Mouse (Mus musculus) T-cell, adult 2 months (primary cell): ENCODE measurements around the gene Mrpl12.

Experiments
- DNase-seq: peaks from one replicate; pipeline ENCODE4 v3.0.0; 2022; ENCODE audit warnings: low spot score

Mrpl12 gene

DNA sequence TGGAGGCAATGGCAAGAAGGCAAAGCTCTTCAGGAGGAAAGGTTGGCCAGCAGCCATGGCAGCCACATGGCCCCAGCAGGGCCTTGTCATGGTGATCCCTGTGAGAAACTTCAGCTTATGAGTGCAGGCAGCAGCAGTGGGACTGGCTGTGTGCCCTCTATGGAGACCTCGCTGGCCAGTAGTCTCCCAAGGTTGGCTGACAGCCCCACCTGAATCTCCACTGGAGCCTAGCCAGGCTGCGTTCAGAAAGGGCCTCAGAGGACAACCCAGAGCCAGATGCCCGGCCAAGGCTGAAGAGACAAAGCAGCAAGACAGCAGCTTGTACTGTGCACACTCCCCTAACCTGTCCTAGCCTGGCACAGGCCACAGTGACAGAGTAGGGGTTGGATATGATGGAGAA is 54.1 kb downstream of the Mrpl12 start:
- no peak for DNase-seq
